Mouse (Mus musculus) embryo, embryonic 10 days (tissue): ENCODE results near the gene St8sia4.

Experiments used
- DNase-seq: peaks from one replicate; pipeline ENCODE4 v3.0.0-alpha.2; 2015; ENCODE audit warnings: low spot score

St8sia4 gene

GRCm38 (mm10) chr1:95667435-95668252, at the start of gene St8sia4:
TSS of gene St8sia4 (minus strand) at chr1:95667571.
- peak; percentile 95 for DNase-seq

GRCm38 (mm10) chr1:95709181-95709580, 41.8 kb upstream of the St8sia4 start:
- no peak for DNase-seq

- DNase-seq, result no peak
Observed at GRCm38 (mm10) chr1:95699903-95700302, 32.5 kb upstream of the St8sia4 start.

- DNase-seq, result no peak
Observed at GRCm38 (mm10) chr1:95674052-95674451, 6.7 kb upstream of the St8sia4 start.

GRCm38 (mm10) chr1:95668253-95668805, 958 bp upstream of the St8sia4 start:
- DNase-seq, result peak; percentile 48

DNA sequence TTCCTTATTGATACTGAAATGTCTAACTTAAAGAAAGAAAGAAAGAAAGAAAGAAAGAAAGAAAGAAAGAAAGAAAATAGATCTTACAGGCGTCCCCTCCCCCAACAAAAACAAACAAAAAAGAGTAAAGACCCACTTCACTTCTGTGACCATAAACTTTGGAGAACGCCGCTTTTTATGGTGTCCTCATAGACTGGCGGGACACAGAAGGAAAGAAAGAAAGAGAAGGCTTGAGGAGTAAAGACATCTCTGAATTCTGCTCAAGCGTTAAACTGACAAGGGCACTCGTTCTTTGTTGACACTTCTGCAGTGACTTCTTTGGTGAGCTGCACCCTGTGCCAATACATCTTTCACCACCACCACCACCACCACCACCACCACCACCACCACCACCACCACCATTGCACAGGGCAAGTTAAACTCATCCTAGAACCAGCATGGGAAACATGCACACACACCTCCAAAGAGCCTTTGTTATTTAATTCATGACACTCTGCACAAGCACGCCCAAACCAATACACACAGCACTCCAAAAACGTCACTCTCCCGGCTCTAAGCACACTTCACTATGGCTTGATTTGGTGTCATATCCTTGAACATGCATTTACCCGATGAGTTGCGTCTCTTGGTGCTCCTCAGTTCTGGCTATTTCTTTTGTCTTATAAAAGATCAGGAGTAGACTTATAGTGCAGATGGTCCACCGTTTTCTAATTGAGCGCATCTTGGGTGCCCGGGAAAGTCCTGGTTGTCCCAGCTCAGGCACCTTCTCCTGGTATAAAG, 640 bp downstream of the St8sia4 start:
- peak; percentile 24 for DNase-seq

- peak; percentile 58 for DNase-seq
Observed at GRCm38 (mm10) chr1:95665951-95666484, 1.4 kb downstream of the St8sia4 start.

DNA sequence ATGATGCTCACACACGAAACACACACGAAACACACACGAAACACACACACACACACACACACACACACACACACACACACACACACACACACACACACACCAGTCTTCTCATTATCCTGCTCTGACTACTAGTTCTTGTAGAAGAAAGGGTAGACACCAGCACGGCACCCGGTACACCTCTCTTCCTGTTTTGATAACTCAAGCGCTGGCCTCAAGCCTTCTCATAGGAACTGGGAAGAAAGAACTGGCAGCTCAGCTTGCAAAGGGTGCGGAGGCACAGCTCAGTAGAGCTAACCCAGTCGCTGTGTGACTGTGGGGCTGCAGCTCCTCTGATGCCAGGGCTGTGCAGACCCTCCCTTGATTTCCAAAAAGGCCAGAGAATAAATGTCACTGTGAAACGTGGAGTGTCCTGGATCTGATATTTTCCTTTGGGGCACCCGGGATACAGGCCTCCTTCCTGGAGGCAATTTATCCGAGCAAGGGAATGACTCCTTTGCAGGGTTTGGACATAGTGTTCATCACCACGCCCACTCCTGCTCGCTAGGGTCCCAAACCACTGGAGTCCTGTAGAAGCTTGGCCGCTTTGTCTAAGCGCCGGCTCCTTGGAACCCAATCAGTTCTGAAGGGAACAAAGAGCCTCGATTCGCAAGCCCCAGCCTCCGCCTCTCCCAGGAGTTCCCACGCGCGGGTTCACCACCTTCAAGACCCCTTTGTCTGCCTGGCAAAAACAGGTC, 2.2 kb downstream of the St8sia4 start:
- DNase-seq, result peak; percentile 35

- peak; percentile 14 for DNase-seq
Observed at GRCm38 (mm10) chr1:95664321-95664825, 3.0 kb downstream of the St8sia4 start.

DNA sequence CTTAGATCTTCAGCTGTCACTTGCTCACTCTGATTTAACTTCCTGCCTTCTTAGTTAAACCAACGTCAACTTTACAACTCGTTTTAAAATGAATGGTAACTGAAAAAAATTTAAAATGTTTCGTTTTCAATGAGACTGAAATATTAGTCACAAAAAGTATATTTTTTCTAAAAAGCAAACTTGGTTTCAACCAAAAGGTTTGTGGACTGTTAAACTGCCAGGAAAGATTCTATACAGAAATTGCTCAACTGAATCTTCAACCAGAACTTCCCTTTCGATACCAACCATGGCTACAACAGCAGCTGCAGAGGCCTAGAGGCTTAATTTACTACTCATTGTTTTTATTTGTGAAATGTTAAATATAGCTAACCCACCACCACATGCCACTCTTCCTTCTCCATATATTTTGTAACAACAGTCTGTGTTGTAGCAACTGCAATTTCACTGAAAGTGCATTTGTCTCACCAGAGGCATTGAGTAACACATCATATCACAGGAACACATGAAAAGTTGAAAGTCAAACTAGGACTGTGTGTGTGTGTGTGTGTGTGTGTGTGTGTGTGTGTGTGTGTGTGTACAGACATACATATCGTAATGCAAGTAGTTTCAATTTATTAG, 10.2 kb downstream of the St8sia4 start:
- no peak for DNase-seq

DNA sequence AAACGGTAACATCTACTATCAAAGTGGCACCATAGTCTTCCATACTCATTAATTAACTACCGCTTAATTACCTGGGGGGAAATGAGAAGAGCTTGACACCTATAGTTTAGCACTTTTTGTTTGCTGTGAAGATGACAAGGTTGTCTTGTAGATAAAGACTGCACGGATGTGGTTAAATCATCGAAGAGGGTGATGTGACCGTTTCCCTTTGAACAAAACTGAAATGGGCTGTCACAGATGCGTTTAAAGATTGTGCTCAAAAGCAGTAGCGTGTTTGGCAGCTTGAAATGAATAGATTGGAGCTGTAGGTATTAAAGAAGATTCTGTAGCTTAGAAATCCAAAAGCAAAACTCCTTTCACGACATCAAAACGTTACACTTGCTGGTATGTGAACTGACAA, 11.8 kb downstream of the St8sia4 start:
- DNase-seq, result no peak

- no peak for DNase-seq
Observed at GRCm38 (mm10) chr1:95653445-95653844, 13.9 kb downstream of the St8sia4 start.

DNA sequence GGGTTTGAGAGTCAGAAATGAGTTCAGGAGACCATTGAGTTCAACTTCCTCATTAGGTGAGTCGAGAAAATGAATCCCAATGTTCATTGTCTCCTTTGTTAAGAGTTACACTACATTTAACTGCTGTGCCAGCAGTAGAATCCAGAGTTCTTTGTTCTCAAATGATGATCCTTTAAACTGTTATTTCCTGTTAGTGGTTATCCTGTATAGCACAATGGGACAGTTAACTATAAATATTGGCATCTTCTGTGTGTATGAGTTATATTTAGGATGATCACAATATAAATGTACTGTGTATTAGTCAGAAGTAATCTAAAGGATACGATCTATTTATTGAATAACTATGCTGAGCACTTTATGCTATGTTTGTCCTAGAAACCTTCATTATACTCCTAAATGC, 23.1 kb downstream of the St8sia4 start:
- no peak for DNase-seq

DNA sequence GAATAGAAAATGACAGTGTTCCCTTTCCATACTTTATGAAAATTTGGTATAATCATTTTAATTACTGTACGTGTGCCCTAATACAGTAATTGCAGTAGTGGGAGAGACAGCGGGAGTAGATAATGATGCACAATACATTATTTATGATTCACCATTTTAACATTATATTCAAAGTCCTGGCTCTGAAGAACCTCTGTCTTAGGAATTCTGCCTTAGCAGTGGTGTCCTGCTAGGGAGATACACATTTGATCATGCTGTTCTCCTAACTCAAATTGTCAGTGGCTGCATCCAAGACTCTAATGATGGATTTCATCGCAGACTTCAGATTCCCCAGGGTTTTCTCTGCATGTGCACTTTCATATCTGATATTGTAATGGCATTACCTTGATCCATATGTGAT, 28.4 kb downstream of the St8sia4 start:
- no peak for DNase-seq

- no peak for DNase-seq
Observed at GRCm38 (mm10) chr1:95624376-95624775, 43.0 kb downstream of the St8sia4 start.

GRCm38 (mm10) chr1:95618647-95619046, 48.7 kb downstream of the St8sia4 start:
- DNase-seq, result peak; percentile 20

GRCm38 (mm10) chr1:95618125-95618524, 49.2 kb downstream of the St8sia4 start:
- DNase-seq, result no peak

GRCm38 (mm10) chr1:95610017-95610416, 57.4 kb downstream of the St8sia4 start:
- DNase-seq, result no peak

GRCm38 (mm10) chr1:95609045-95609444, 58.3 kb downstream of the St8sia4 start:
- no peak for DNase-seq

- no peak for DNase-seq
Observed at GRCm38 (mm10) chr1:95605458-95605857, 61.9 kb downstream of the St8sia4 start.

DNA sequence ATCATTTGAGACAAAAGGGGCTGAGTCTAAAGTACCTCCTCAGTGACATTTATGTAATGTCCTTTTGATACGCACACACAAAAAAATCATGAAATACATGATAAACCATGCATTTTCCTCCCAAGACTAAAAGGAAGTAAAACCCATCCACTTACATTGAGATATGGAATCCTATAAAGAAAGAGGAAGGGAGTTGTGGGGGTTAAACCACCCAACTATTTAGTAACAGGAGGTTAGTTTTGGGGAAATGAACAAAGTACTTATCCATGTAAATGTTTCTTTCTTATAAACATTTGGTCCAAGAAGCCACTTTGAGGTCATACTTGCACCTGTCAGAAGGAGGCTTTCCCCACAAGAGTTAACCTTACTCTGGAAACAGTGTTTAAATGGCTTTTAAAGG, 69.3 kb downstream of the St8sia4 start:
- DNase-seq, result no peak
